Mouse (Mus musculus) testis, adult 2 months (tissue): ENCODE results near the gene Vmn2r106. TPM values are rescaled to one million over a fixed set of nuclear protein-coding genes. Genes with fewer than 3 reads are reported as not detected.

Experiments used
- H3K27ac ChIP-seq: fragments of 200-500 bp; 2 replicates; pipeline ENCODE4 v1.5.1; 2012; ENCODE audit warnings: low read depth, low read length; ENCODE audit not compliant: control insufficient read depth, insufficient read depth
- H3K27me3 ChIP-seq: fragments of 200-500 bp; 2 replicates; pipeline ENCODE4 v1.6.1; 2012; ENCODE audit warnings: mild to moderate bottlenecking, low read length, moderate library complexity; ENCODE audit not compliant: control insufficient read depth, insufficient read depth
- H3K36me3 ChIP-seq: fragments of 200-500 bp; 2 replicates; pipeline ENCODE4 v1.6.1; 2012; ENCODE audit warnings: mild to moderate bottlenecking, low read length; ENCODE audit not compliant: control insufficient read depth, insufficient read depth
- H3K4me1 ChIP-seq: fragments of 200-500 bp; 2 replicates; pipeline ENCODE4 v1.6.1; 2012; ENCODE audit warnings: low read length; ENCODE audit not compliant: control insufficient read depth, insufficient read depth
- H3K4me3 ChIP-seq: fragments of 200-500 bp; 2 replicates; pipeline ENCODE4 v1.5.1; 2012; ENCODE audit warnings: low read depth, mild to moderate bottlenecking, low read length, moderate library complexity, mixed read lengths; ENCODE audit not compliant: control insufficient read depth
- CTCF ChIP-seq: fragments of 200-500 bp; IDR thresholded peaks from 2 replicates; pipeline ENCODE4 v1.5.1; 2012; ENCODE audit warnings: low read depth, mild to moderate bottlenecking, inconsistent platforms, low read length, moderate library complexity; ENCODE audit not compliant: control insufficient read depth, insufficient read depth, insufficient replicate concordance
- POLR2A ChIP-seq: fragments of 200-500 bp; IDR thresholded peaks from 2 replicates; pipeline ENCODE4 v1.6.1; 2012; ENCODE audit warnings: low read depth, mild to moderate bottlenecking, inconsistent platforms, low read length, moderate library complexity; ENCODE audit not compliant: control insufficient read depth
- polyA plus RNA-seq: library from polyadenylated mRNA; depleted of rRNA; stranded (reverse); fragments of >200 nt; gene quantifications from 2 replicates; pipeline ENCODE4 v1.2.3, GENCODE M21; 2012; rRNA removed

Vmn2r106 gene
- not detected in 2 replicates for polyA plus RNA-seq

DNA sequence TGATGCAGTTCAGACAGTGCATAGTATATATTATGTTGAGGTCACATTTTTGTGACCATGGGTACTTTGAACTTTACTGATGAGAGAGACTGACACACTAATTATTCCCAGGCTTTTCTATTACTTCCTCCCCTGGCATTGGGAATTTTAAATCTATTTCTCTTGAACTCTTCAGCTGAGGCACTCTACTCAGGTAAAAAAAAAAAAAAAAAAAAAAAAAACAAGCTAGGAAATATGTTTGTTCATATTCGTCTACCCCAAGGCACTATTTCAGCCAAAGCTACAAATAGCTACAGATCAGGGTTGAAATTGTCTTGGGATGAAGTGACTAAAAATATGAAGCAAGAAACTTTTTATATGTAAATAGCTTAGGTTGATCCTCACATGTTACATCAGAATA lies at the start of gene Vmn2r106:
Gene Vmn2r106, minus strand, starts transcription at position 101 of the 400 bp plus-strand sequence.
- no peak for TF ChIP-seq POLR2A
- TF ChIP-seq CTCF: no peak
- H3K27me3 ChIP-seq: no peaks in the 10 kb centered on the region
- no peak within 1 kb of the TSS for H3K4me3 ChIP-seq
- no peaks in the 10 kb centered on the region for H3K36me3 ChIP-seq
- no peak within 1 kb of the TSS for H3K27ac ChIP-seq
- no peaks in the 10 kb centered on the region for H3K4me1 ChIP-seq

DNA sequence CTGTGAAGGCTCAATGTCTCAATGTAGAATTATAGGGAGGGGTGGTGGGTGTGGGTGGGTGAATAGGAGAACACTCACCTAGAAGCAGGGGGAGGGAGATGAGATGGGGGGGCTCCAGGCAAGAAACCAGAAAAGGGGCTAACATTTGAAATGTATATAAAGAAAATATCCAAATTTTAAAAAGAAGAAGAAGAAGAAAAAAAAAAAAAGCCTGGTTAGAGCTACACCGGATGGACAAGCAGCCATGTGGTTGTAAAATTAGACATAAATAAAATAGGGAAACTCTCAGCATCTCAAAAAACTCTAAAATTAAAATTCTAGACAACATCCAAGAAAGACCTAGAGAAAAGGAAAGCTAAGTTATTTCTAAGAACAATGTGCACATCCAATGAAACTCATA lies 20.4 kb upstream of the Vmn2r106 start:
- no peak overlapping the region for H3K27ac ChIP-seq
- H3K4me3 ChIP-seq: no peak overlapping the region
- H3K36me3 ChIP-seq: no peaks in the 10 kb centered on the region
- H3K4me1 ChIP-seq: no peaks in the 10 kb centered on the region
- no peaks in the 10 kb centered on the region for H3K27me3 ChIP-seq
- TF ChIP-seq CTCF (no peak), POLR2A (no peak)

DNA sequence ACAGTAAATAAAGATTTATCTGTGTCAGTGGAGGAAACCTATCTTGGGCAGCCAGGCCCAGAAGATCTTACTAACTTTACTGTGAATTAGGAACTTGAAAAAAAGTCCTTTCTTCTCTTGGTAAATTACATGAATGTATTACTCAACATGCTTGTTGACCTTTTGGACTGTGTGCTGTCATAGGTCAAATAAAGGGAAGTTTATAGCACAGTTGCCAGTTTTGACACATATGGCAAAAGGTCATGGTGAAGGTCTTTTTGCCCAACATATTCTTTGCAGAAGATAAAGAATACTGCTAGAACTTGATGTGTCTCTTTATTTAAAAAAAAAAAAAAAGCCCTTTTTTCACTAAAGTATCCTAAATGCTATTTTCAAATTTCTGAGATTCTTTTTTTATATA lies 1.6 kb upstream of the Vmn2r106 start:
- Histone ChIP-seq H3K4me1 (no peaks in the 10 kb centered on the region), H3K27ac (no peak overlapping the region), H3K36me3 (no peaks in the 10 kb centered on the region), H3K4me3 (no peak overlapping the region), H3K27me3 (no peaks in the 10 kb centered on the region)
- no peak for TF ChIP-seq POLR2A
- no peak for TF ChIP-seq CTCF

DNA sequence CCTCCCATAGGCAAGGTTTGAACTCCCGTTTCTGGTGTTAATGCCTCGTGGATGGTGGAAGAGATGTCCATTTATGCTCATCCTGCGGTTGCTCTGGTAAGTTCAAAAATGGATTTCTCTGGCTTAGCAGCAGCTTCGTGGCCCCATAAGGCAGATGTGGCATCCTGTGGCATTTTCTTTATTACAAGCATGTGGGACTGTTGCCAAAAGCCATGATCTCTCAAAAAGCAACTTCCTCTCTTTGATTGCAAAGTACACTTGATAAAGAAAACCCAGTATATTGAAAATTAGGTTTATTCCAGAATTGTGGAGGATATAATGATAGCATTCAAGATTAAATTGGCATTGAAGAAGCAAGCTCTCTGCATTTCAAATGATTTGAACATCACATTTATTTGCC lies 29.8 kb downstream of the Vmn2r106 start:
- Histone ChIP-seq H3K4me1 (no peaks in the 10 kb centered on the region), H3K27me3 (no peaks in the 10 kb centered on the region)
- TF ChIP-seq POLR2A: no peak
- no peak for TF ChIP-seq CTCF

DNA sequence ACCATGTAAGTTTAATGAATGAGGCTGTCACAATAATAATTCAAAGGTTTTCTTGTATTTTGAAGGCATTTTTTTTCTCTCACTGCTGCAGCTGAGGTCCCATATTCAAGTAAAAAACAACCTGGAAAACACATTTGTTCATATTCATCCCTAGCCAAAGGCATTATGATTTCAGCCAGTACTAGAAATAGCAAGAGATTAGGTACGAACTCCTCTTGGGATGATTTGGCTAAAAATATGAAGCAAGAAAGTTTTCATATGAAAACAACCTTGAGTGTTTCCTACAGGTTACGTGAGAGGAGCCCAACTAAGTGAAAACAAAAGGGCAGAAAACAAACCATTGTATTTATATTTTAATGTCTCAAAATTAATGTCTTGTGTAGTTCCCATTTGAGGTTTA lies 50.4 kb downstream of the Vmn2r106 start, which contains the start of gene Vmn2r105:
Gene Vmn2r105, minus strand, starts transcription at position 101 of the 400 bp plus-strand sequence.
- Histone ChIP-seq H3K27ac (no peak within 1 kb of the TSS), H3K4me3 (no peak within 1 kb of the TSS), H3K4me1 (no peaks in the 10 kb centered on the region), H3K27me3 (no peaks in the 10 kb centered on the region), H3K36me3 (no peaks in the 10 kb centered on the region)
- TF ChIP-seq CTCF (no peak), POLR2A (no peak)

More for the DNA sequence above, 29.8 kb downstream of the Vmn2r106 start:
- no peak overlapping the region for H3K27ac ChIP-seq
- H3K4me3 ChIP-seq: no peak overlapping the region
- H3K36me3 ChIP-seq: no peaks in the 10 kb centered on the region

Other genes with a start within 250 kb of the Vmn2r106 start
- gene Vmn2r104, start 237.2 kb downstream of the Vmn2r106 start, polyA plus RNA-seq: not detected in 2 replicates
- gene Fpr-rs7, start 171.3 kb downstream of the Vmn2r106 start, polyA plus RNA-seq: not detected in 2 replicates
- not detected in 2 replicates for gene Fpr-rs6, start 102.5 kb downstream of the Vmn2r106 start, polyA plus RNA-seq
- not detected in 2 replicates for gene Vmn2r105, start 50.5 kb downstream of the Vmn2r106 start, polyA plus RNA-seq
- gene Vmn2r107, start 59.7 kb upstream of the Vmn2r106 start, polyA plus RNA-seq: 0.05 and 0.10 TPM in 2 replicates
- 0.54 and 0.78 TPM in 2 replicates for gene Vmn1r224, start 128.6 kb upstream of the Vmn2r106 start, polyA plus RNA-seq
- gene Vmn2r108, start 195.8 kb upstream of the Vmn2r106 start, polyA plus RNA-seq: not detected in 2 replicates
- gene Vmn1r225, start 212.6 kb upstream of the Vmn2r106 start, polyA plus RNA-seq: not detected in 2 replicates